Mouse (Mus musculus): ENCODE data around the gene Fbxo24. TPM values are rescaled to one million over a fixed set of nuclear protein-coding genes. Genes with fewer than 3 reads are reported as not detected.

Fbxo24 gene
- polyA plus RNA-seq, 1 experiment from 2014 or later: 0.12 TPM

DNA sequence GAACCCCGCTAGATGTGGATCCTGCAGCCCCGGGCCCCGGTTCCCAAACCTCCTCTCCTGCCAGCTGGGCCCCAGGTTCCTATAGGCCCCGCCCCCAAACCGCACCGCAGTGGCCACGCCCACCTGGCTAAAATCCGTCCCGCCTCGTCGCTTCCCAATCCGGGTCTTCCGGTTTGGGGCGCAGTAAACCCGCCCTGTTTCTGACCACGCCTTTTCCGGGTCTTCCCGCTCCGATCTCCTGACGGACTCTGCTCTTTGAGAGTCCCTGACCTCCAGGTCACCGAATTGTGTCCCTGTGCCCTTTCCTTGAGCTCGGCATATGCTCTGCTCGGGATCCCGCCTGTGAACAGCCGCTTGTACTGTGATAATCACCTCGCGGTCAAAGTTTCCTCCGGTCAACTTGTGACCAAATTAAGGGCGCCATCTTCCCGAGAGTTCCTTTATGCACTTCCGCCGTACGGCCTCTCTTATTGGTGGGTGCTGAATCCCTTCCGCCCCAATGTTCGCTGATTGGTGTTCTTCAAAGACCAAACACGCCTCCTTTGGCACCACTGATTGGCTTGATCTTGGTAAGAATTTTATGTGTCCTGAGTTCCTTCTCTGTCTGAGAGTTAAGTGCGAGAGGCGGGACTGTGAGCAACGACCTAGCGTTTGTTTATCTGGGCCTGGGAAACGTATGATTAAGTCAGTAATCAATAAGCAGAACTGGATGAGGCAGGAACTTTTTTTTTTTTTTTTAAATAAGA, 28.0 kb downstream of the Fbxo24 start, which contains the start of gene Mospd3:
TSS of gene Mospd3 (minus strand) at position 440 of the 746 bp plus-strand sequence.
- H3K9ac ChIP-seq: peak within 1 kb of the TSS; percentile 87
- under 1% methylated on average over 41 of the region's 41 CpGs for WGBS
- peak within 1 kb of the TSS; percentile 80 for H3K4me2 ChIP-seq
- peaks cover 42% of the 10 kb centered on the region for H3K36me3 ChIP-seq
- no peaks in the 10 kb centered on the region for H3K9me3 ChIP-seq
- peaks cover 34% of the 10 kb centered on the region for H3K4me1 ChIP-seq
- H3K27ac ChIP-seq (replicated peaks): peak within 1 kb of the TSS; percentile 87
- peak; percentile 92 for ATAC-seq (ENCODE audit: extremely low read depth, insufficient number of reproducible peaks, low FRiP score, low TSS enrichment)
- peak within 1 kb of the TSS; percentile 72 for H3K4me3 ChIP-seq
- H3K27me3 ChIP-seq (replicated peaks): no peaks in the 10 kb centered on the region

DNA sequence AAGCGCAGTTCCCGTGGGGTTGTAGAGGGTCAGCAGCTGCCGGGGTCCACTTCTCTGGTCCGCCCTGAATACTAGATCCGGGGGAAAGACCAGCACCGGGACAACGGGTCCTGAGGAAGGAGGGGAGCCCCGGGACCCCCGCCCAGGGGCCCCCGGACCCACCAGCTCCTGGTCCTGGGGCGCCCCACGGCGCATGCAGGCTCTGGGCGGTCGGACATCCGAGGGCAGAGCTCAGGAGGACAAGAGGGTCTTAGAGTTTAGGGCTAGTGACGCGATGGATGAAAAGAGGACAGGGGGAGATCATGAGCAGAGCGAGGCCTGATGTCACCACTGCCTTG, 28.6 kb downstream of the Fbxo24 start:
- Histone ChIP-seq H3K27me3 (replicated peaks) (no peaks in the 10 kb centered on the region), H3K9me3 (no peaks in the 10 kb centered on the region), H3K4me1 (peaks cover 34% of the 10 kb centered on the region), H3K4me3 (peak overlapping the region; percentile 72), H3K9ac (peak overlapping the region; percentile 87), H3K27ac (replicated peaks) (0 out of 2 replicates have a peak overlapping the region, but pooled peaks have one; percentile 87), H3K4me2 (peak overlapping the region; percentile 80), H3K36me3 (peaks cover 40% of the 10 kb centered on the region)
- ATAC-seq (ENCODE audit: extremely low read depth, insufficient number of reproducible peaks, low FRiP score, low TSS enrichment): peak; percentile 63; the same call in 1 of the 2 replicates
- WGBS: under 1% methylated on average over 19 of the region's 19 CpGs

DNA sequence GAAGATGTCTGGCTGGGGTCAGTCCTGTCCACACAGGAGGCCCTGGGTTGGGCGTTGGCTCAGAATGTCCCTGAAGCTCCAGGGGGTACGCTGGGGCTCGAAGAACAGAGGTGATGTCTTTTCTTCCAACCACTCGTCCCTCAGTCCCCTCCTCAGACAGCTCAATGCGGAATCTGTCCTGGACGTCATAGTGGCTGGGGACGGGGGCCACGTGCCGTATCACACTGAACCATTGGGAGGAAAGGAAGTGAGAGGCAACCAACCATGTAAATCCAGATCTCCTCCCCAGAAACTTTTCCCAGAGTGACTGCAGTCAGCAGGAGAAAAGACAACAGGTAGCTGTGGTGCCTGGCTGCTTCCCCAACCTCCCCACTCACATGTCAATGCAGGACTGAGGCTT, 29.2 kb downstream of the Fbxo24 start:
- no peaks in the 10 kb centered on the region for H3K9me3 ChIP-seq
- H3K4me3 ChIP-seq: peak overlapping the region; percentile 72
- H3K27me3 ChIP-seq (replicated peaks): no peaks in the 10 kb centered on the region
- peak overlapping the region; percentile 80 for H3K4me2 ChIP-seq
- H3K9ac ChIP-seq: peak overlapping the region; percentile 87
- peaks cover 34% of the 10 kb centered on the region for H3K4me1 ChIP-seq
- peaks cover 33% of the 10 kb centered on the region for H3K36me3 ChIP-seq
- 54% methylated on average over 9 of the region's 9 CpGs for WGBS
- ATAC-seq (ENCODE audit: extremely low read depth, insufficient number of reproducible peaks, low FRiP score, low TSS enrichment): no peak
- H3K27ac ChIP-seq (replicated peaks): no peak overlapping the region

DNA sequence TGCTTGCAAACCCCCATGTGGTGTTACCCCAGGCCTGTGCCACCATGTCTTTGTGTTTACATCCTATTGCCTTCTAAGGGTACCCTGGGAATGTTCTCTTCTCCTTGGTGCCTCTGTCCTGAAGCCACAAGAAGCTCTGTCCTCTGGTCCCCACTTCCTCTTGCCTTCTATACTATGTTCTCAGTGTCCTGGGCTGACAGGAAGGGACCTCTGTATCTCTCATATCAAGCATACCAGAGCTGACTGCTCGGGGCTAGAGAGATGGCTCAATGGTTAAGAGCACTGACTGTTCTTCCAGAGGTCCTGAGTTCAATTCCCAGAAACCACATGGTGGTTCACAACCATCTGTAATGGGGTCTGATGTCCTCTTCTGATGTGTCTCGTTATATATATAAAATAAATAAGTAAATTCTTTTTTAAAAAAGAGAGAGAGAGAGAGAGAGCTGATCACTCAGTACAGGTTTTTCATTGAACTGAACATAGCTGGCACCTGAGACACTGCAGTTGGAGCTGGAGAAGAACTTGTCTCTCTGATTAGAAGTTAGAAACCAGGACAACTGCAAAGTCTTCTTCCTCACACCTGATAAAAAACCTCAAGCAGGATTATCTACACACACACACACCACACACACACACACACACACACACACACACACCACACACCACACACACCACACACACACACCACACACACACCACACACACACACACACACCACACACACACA, 30.5 kb downstream of the Fbxo24 start:
- WGBS: 54% methylated on average over 2 of the region's 2 CpGs
- Histone ChIP-seq H3K9ac (no peak overlapping the region), H3K36me3 (peaks cover 25% of the 10 kb centered on the region), H3K4me2 (no peak overlapping the region), H3K9me3 (no peaks in the 10 kb centered on the region), H3K27me3 (replicated peaks) (no peaks in the 10 kb centered on the region), H3K27ac (replicated peaks) (no peak overlapping the region), H3K4me1 (peaks cover 27% of the 10 kb centered on the region), H3K4me3 (no peak overlapping the region)
- no peak for ATAC-seq (ENCODE audit: extremely low read depth, insufficient number of reproducible peaks, low FRiP score, low TSS enrichment)

DNA sequence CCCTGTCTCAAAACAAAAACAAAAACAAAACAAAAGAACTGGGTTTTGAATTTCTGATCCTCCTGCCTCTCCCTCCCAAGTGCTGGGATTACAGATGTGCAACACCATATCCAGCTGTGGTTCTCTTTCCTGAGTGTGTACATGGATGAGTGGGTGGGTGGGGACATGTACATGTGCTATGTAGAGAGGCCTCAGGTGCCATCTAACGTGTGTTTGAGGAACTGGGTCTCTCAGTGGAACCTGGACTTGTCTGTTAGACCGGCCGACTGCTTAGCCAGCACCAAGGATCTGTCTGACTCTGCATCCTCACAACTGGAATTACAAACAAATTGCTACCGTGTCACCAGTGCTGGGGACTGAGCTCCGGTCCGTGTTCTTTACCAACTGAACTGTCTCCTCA, 31.2 kb downstream of the Fbxo24 start:
- 92% methylated on average over 6 of the region's 6 CpGs for WGBS
- Histone ChIP-seq H3K36me3 (peaks cover 25% of the 10 kb centered on the region), H3K4me3 (no peak overlapping the region), H3K9me3 (no peaks in the 10 kb centered on the region), H3K27me3 (replicated peaks) (no peaks in the 10 kb centered on the region), H3K27ac (replicated peaks) (no peak overlapping the region), H3K9ac (no peak overlapping the region), H3K4me2 (no peak overlapping the region), H3K4me1 (peaks cover 21% of the 10 kb centered on the region)
- ATAC-seq (ENCODE audit: extremely low read depth, insufficient number of reproducible peaks, low FRiP score, low TSS enrichment): no peak

DNA sequence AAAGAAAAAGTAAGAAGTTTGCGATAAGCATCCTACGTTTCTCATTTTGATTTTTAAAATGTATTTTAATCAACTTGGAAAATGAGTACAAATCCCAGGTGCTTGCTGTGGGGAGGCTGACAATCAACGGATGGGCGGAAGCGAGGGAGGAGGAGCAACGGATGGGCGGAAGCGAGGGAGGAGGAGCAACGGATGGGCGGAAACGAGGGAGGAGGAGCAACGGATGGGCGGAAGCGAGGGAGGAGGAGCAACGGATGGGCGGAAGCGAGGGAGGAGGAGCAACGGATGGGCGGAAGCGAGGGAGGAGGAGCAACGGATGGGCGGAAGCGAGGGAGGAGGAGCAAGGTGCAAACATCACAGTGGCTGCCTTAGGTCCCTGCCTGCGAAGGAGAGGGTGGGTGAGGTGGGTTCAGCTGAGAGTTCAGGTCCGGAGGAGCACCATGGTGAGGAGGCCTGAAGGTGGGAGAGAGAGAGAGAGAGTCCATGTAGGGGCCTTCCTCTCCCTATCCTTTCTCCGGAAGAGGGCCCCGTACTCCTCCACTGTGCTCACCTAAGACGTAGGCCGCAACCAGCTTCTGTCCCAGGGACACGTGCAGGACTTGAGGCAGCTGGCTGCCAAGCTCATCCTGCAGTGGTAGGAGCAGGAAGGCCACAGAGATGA, 32.1 kb downstream of the Fbxo24 start:
- no peak for ATAC-seq (ENCODE audit: extremely low read depth, insufficient number of reproducible peaks, low FRiP score, low TSS enrichment)
- H3K4me3 ChIP-seq: 0 out of 2 replicates have a peak overlapping the region, but pooled peaks have one; percentile 6
- peaks cover 13% of the 10 kb centered on the region for H3K4me1 ChIP-seq
- peaks cover 25% of the 10 kb centered on the region for H3K36me3 ChIP-seq
- H3K27ac ChIP-seq (replicated peaks): no peak overlapping the region
- peak overlapping the region; percentile 33 for H3K4me2 ChIP-seq
- H3K9ac ChIP-seq: no peak overlapping the region
- 34% methylated on average over 30 of the region's 30 CpGs for WGBS
- H3K27me3 ChIP-seq (replicated peaks): no peaks in the 10 kb centered on the region
- H3K9me3 ChIP-seq: no peaks in the 10 kb centered on the region

DNA sequence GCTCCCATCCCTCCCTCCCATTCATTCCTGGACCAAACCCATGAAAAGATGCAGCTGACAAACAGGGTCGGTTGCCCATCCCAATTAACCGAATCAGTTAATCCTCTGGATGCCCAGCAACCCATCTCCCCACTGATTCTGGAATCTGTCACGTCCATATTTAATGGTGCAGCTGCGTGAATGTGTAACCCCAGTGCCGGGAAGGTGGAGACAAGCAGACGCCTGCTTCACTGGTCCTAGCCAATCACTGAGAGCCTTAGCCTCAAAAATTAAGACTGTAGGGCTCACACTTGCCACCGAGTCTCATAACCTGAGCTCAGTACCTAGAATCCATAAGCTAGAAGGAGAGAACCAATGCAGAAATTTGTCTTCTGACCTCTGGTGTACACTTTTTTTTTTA, 32.9 kb downstream of the Fbxo24 start:
- WGBS: 72% methylated on average over 7 of the region's 7 CpGs
- H3K36me3 ChIP-seq: peaks cover 25% of the 10 kb centered on the region
- H3K4me2 ChIP-seq: no peak overlapping the region
- H3K4me1 ChIP-seq: peaks cover 12% of the 10 kb centered on the region
- no peak overlapping the region for H3K27ac ChIP-seq (replicated peaks)
- no peaks in the 10 kb centered on the region for H3K9me3 ChIP-seq
- no peak overlapping the region for H3K4me3 ChIP-seq
- no peak overlapping the region for H3K9ac ChIP-seq
- no peaks in the 10 kb centered on the region for H3K27me3 ChIP-seq (replicated peaks)
- no peak for ATAC-seq (ENCODE audit: extremely low read depth, insufficient number of reproducible peaks, low FRiP score, low TSS enrichment)

DNA sequence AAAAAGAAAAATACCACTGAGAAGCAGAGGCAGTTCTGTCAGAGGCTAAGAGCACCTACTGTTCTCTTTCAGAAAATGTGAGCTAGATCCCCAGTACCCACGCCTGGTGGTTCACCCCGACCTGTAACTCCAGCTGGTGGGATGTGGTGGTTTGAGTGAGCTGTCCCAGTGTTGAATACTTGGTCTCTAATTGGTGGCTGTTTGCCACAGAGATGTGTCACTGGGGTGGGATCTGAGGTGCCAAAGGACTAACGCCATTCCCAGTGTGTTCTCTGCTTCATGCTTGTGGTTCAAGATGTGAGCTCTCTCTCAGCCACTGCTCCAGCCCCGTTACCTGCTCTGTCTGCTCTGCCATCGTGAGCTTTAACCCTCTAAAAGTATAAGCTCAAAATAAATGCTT, 38.3 kb downstream of the Fbxo24 start:
- Histone ChIP-seq H3K9ac (no peak overlapping the region), H3K9me3 (no peaks in the 10 kb centered on the region; the same call in 1 of the 2 replicates), H3K27ac (replicated peaks) (no peak overlapping the region), H3K4me3 (no peak overlapping the region), H3K4me1 (no peaks in the 10 kb centered on the region), H3K4me2 (no peak overlapping the region), H3K36me3 (peaks cover under 1% of the 10 kb centered on the region; the same call in 1 of the 2 replicates), H3K27me3 (replicated peaks) (0 out of 2 replicates have a peak, but pooled peaks cover 4% of the 10 kb centered on the region)
- ATAC-seq (ENCODE audit: extremely low read depth, insufficient number of reproducible peaks, low FRiP score, low TSS enrichment): no peak
- 77% methylated on average over 5 of the region's 5 CpGs for WGBS

DNA sequence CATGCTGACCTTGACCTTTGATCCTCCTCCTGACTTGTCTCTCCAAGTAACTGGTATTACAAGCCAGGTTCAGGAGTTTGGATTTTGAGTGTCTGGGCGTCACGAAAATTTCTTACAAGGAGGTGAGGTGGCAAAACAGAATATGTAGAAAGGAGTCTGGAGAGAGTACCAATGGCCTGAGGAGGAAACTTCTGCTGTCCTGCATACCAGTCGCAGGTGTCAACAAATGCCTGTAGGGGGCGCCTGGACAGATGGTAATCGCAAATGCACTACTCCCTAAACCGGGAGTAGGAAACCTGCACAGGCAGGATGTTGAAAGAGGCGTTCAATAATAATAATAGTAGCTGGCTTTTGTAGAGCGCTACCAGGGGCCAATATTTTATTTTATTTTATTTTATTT, 43.8 kb downstream of the Fbxo24 start:
- Histone ChIP-seq H3K4me3 (no peak overlapping the region), H3K27ac (replicated peaks) (no peak overlapping the region), H3K27me3 (replicated peaks) (peaks cover 36% of the 10 kb centered on the region), H3K4me2 (no peak overlapping the region), H3K9ac (no peak overlapping the region), H3K36me3 (no peaks in the 10 kb centered on the region), H3K4me1 (peaks cover 12% of the 10 kb centered on the region; the same call in 1 of the 2 replicates), H3K9me3 (no peaks in the 10 kb centered on the region; the same call in 1 of the 2 replicates)
- WGBS: 33% methylated on average over 8 of the region's 8 CpGs
- no peak for ATAC-seq (ENCODE audit: extremely low read depth, insufficient number of reproducible peaks, low FRiP score, low TSS enrichment)

GRCm38 (mm10) chr5:137583670-137584169, 45.1 kb downstream of the Fbxo24 start:
- Histone ChIP-seq H3K4me1 (peaks cover 12% of the 10 kb centered on the region; the same call in 1 of the 2 replicates), H3K4me2 (peak overlapping the region; percentile 77), H3K27ac (replicated peaks) (no peak overlapping the region), H3K36me3 (no peaks in the 10 kb centered on the region), H3K9me3 (no peaks in the 10 kb centered on the region; the same call in 1 of the 2 replicates), H3K4me3 (peak overlapping the region; percentile 51), H3K27me3 (replicated peaks) (peaks cover 36% of the 10 kb centered on the region), H3K9ac (peak overlapping the region; percentile 69)
- 12% methylated on average over 27 of the region's 27 CpGs for WGBS
- ATAC-seq (ENCODE audit: extremely low read depth, insufficient number of reproducible peaks, low FRiP score, low TSS enrichment): no peak

- Histone ChIP-seq H3K27me3 (replicated peaks) (peaks cover 36% of the 10 kb centered on the region), H3K4me3 (no peak overlapping the region), H3K9me3 (no peaks in the 10 kb centered on the region; the same call in 1 of the 2 replicates), H3K4me1 (peaks cover 12% of the 10 kb centered on the region; the same call in 1 of the 2 replicates), H3K4me2 (peak overlapping the region; percentile 77; the same call in 1 of the 2 replicates), H3K36me3 (no peaks in the 10 kb centered on the region), H3K27ac (replicated peaks) (no peak overlapping the region), H3K9ac (no peak overlapping the region)
- ATAC-seq (ENCODE audit: extremely low read depth, insufficient number of reproducible peaks, low FRiP score, low TSS enrichment): no peak
- 27% methylated on average over 8 of the region's 8 CpGs for WGBS
Measured at GRCm38 (mm10) chr5:137582702-137583101, 46.1 kb downstream of the Fbxo24 start.

All from heart, embryonic 13.5 days (tissue).